In genomic region chr2:116852249-116852648, GRCm38 (mm10) we compare ENCODE assay signal across 11 mouse cellular contexts. TPM values are rescaled to one million over a fixed set of nuclear protein-coding genes. Genes with fewer than 3 reads are reported as not detected.
DNase-seq lines count a peak whose midpoint lies in the region; ATAC-seq and TF ChIP-seq lines count a peak whose summit lies in the region.
"Had no signal": no experiment of that assay in that cellular context is flagged by ENCODE, and none has a peak within 500 bp of the region (broad histone marks: within the 10 kb centered on the region; RNA-seq: fewer than 3 reads in every experiment).

No protein-coding gene starts in this region.

- peak; percentile 52 for ATAC-seq in cerebellum, adult (ENCODE audit: insufficient number of reproducible peaks, low FRiP score, low TSS enrichment)
- peak; percentile 72; the same call in 1 of the 2 replicates for ATAC-seq in hindbrain, embryonic 14.5 days (ENCODE audit: low FRiP score)
- no peak for ATAC-seq in hindbrain, embryonic 12.5 days (ENCODE audit: low FRiP score)
- ATAC-seq in kidney, postnatal 0 days (replicated peaks; ENCODE audit: low FRiP score, low read depth), result peak; percentile 69; the same call in 1 of the 2 replicates

- H3K4me3 ChIP-seq in hindbrain, embryonic 14.5 days (replicated peaks; ENCODE audit: low read length), result no peak overlapping the region
- no peak overlapping the region for H3K4me3 ChIP-seq in hindbrain, embryonic 12.5 days
- H3K4me3 ChIP-seq in kidney, postnatal 0 days (replicated peaks; ENCODE audit: low read depth, low read length), result no peak overlapping the region
- H3K4me3 ChIP-seq: erythroblast, embryonic 14.5 days; megakaryocyte, embryonic 14.5 days had no signal

- 43% methylated on average over 5 of the region's 5 CpGs for WGBS in hindbrain, embryonic 14.5 days
- WGBS in hindbrain, embryonic 12.5 days, result 47% methylated on average over 5 of the region's 5 CpGs
- 30% methylated on average over 5 of the region's 5 CpGs for WGBS in kidney, postnatal 0 days

- no peak overlapping the region for H3K9ac ChIP-seq in hindbrain, embryonic 14.5 days
- H3K9ac ChIP-seq in hindbrain, embryonic 12.5 days, result no peak overlapping the region
- H3K9ac ChIP-seq in kidney, postnatal 0 days (ENCODE audit: low read depth, low read length), result no peak overlapping the region

- DNase-seq in cerebellum, adult 9-10 months, result no peak
- DNase-seq in hindbrain, embryonic 14.5 days (ENCODE audit: low spot score), result peak; percentile 53
- DNase-seq in brain, embryonic 14.5 days (ENCODE audit: low read depth), result peak; percentile 75
- peak; percentile 44 for DNase-seq in kidney, postnatal 0 days (ENCODE audit: low spot score)
- DNase-seq in gastrocnemius, postnatal 10 days, result no peak
- DNase-seq in frontal cortex, postnatal 25 days (ENCODE audit: low spot score in 2 of 2), result no peak

- H3K27ac ChIP-seq in hindbrain, embryonic 14.5 days, result no peak overlapping the region
- H3K27ac ChIP-seq in hindbrain, embryonic 12.5 days, result no peak overlapping the region; the same call in 1 of the 2 replicates
- no peak overlapping the region for H3K27ac ChIP-seq in kidney, postnatal 0 days

- H3K4me1 ChIP-seq in hindbrain, embryonic 14.5 days (replicated peaks; ENCODE audit: control insufficient read depth, insufficient read depth, low read length), result peaks cover 6% of the 10 kb centered on the region; the same call in 1 of the 2 replicates
- no peaks in the 10 kb centered on the region; the same call in 1 of the 2 replicates for H3K4me1 ChIP-seq in hindbrain, embryonic 12.5 days
- H3K4me1 ChIP-seq in kidney, postnatal 0 days (replicated peaks; ENCODE audit: insufficient read depth, low read length), result no peaks in the 10 kb centered on the region
- H3K4me1 ChIP-seq: megakaryocyte, embryonic 14.5 days had no signal

- TF ChIP-seq CTCF in brain, embryonic 14.5 days (IDR thresholded peaks at IDR 0.05; ENCODE audit: borderline replicate concordance, extremely low read depth, insufficient read depth, insufficient read length), result no peak
- no peak for TF ChIP-seq CTCF in kidney, postnatal 0 days (IDR thresholded peaks at IDR 0.05; ENCODE audit: low read depth)

- no peaks in the 10 kb centered on the region for H3K27me3 ChIP-seq in hindbrain, embryonic 14.5 days (ENCODE audit: control insufficient read depth, insufficient read depth, low read length)
- H3K27me3 ChIP-seq in hindbrain, embryonic 12.5 days, result no peaks in the 10 kb centered on the region; the same call in 1 of the 2 replicates
- no peaks in the 10 kb centered on the region for H3K27me3 ChIP-seq in kidney, postnatal 0 days (ENCODE audit: insufficient read depth, low read length)

- no peak overlapping the region for H3K4me2 ChIP-seq in hindbrain, embryonic 14.5 days (replicated peaks)
- H3K4me2 ChIP-seq in hindbrain, embryonic 12.5 days (replicated peaks), result no peak overlapping the region
- no peak overlapping the region for H3K4me2 ChIP-seq in kidney, postnatal 0 days (ENCODE audit: low read length)

- no peaks in the 10 kb centered on the region for H3K36me3 ChIP-seq in hindbrain, embryonic 14.5 days (replicated peaks; ENCODE audit: control insufficient read depth, insufficient read depth)
- no peaks in the 10 kb centered on the region for H3K36me3 ChIP-seq in hindbrain, embryonic 12.5 days
- H3K36me3 ChIP-seq in kidney, postnatal 0 days (ENCODE audit: insufficient read depth, low read length), result no peaks in the 10 kb centered on the region

- no peak for TF ChIP-seq POLR2A in brain, embryonic 14.5 days (IDR thresholded peaks at IDR 0.05; ENCODE audit: borderline replicate concordance, extremely low read depth, insufficient read depth, insufficient read length, poor library complexity, severe bottlenecking)

- H3K9me3 ChIP-seq in hindbrain, embryonic 14.5 days (ENCODE audit: control insufficient read depth, low read length), result no peaks in the 10 kb centered on the region
- H3K9me3 ChIP-seq in hindbrain, embryonic 12.5 days (replicated peaks), result no peaks in the 10 kb centered on the region
- H3K9me3 ChIP-seq in kidney, postnatal 0 days (replicated peaks; ENCODE audit: low read length), result no peaks in the 10 kb centered on the region
- H3K9me3 ChIP-seq: megakaryocyte, embryonic 14.5 days had no signal

RNA-seq across cellular contexts. Expression of gene Tmco5, which starts 26.2 kb away (rescaled TPM):
- not detected in 2 replicates for polyA plus RNA-seq in hindbrain, embryonic 14.5 days (2014; fragmentation: Nextera tagmentation; extraction: Ambion mirVana)
- polyA plus RNA-seq in hindbrain, embryonic 12.5 days (2016; fragmentation: Nextera tagmentation; extraction: Ambion mirVana), result not detected in 2 replicates
- polyA plus RNA-seq in brain, embryonic 14.5 days (2012; rRNA removed), result not detected in 2 replicates
- polyA plus RNA-seq in kidney, postnatal 0 days (2015; fragmentation: Nextera tagmentation; extraction: Ambion mirVana), result not detected in 2 replicates
- total RNA-seq in gastrocnemius, postnatal 10 days (2021), result not detected
- total RNA-seq: granulocyte monocyte progenitor cell, adult 5-6 weeks had no signal
- polyA plus RNA-seq: erythroblast, embryonic 14.5 days had no signal

Comparison
In these comparisons a context has a peak if more than half of its experiments do, and no peak if none do; other contexts are left out.
1. DNase-seq: peak in hindbrain, embryonic 14.5 days (single experiment), brain, embryonic 14.5 days (single experiment) and kidney, postnatal 0 days (single experiment); none in cerebellum, adult 9-10 months (single experiment), gastrocnemius, postnatal 10 days (single experiment) and frontal cortex, postnatal 25 days (0 of 2).